Mouse (Mus musculus) right cerebral cortex, postnatal 10 days (tissue): ENCODE measurements around the gene Aurkb.
"Not testable (repeated sequence)": the region's sequence is repeated elsewhere in the genome, so short reads cannot be mapped to it uniquely, and the experiment has no call there.

Experiments used
- DNase-seq, 2 experiments: peaks; one replicate each; pipeline ENCODE4 v3.0.0; 2021; ENCODE audit warnings: low spot score in 2 of 2

The Aurkb gene

GRCm38 (mm10) chr11:69045531-69046394 lies at the start of gene Aurkb:
Gene Aurkb, plus strand, starts transcription at chr11:69045647.
- DNase-seq = peak; percentile 90 to 92

- DNase-seq = no peak
Measured at GRCm38 (mm10) chr11:68997080-68997479, 48.4 kb upstream of the Aurkb start.

GRCm38 (mm10) chr11:69002782-69003181 lies 42.7 kb upstream of the Aurkb start:
- not testable (repeated sequence) for DNase-seq

GRCm38 (mm10) chr11:69003592-69003991 lies 41.9 kb upstream of the Aurkb start:
- DNase-seq = no peak

GRCm38 (mm10) chr11:69005193-69005592 lies 40.3 kb upstream of the Aurkb start:
- DNase-seq = no peak

GRCm38 (mm10) chr11:69006575-69006974 lies 38.9 kb upstream of the Aurkb start:
- DNase-seq = not testable (repeated sequence)

GRCm38 (mm10) chr11:69008182-69009121 lies 37.0 kb upstream of the Aurkb start, which contains the start of gene Pfas:
Gene Pfas, minus strand, starts transcription at chr11:69008460.
- DNase-seq = peak; percentile 96 to 97

- no peak for DNase-seq
Measured at GRCm38 (mm10) chr11:69009508-69009907, 35.9 kb upstream of the Aurkb start.

- DNase-seq = no peak
Measured at GRCm38 (mm10) chr11:69010400-69011323, 34.8 kb upstream of the Aurkb start.

GRCm38 (mm10) chr11:69011445-69011844 lies 34.0 kb upstream of the Aurkb start:
- not testable (repeated sequence) for DNase-seq

- peak; percentile 92 to 95 for DNase-seq
Measured at GRCm38 (mm10) chr11:69012071-69012601, 33.3 kb upstream of the Aurkb start.

- DNase-seq = peak; percentile 94 to 95
Measured at GRCm38 (mm10) chr11:69015644-69016441, 29.6 kb upstream of the Aurkb start, which contains the start of gene Ctc1. Gene Ctc1, plus strand, starts transcription at chr11:69015911.

GRCm38 (mm10) chr11:69016755-69017154 lies 28.7 kb upstream of the Aurkb start:
- no peak for DNase-seq

- DNase-seq = no peak
Measured at GRCm38 (mm10) chr11:69020691-69021090, 24.8 kb upstream of the Aurkb start.

GRCm38 (mm10) chr11:69026562-69026961 lies 18.9 kb upstream of the Aurkb start:
- no peak for DNase-seq

GRCm38 (mm10) chr11:69028805-69029204 lies 16.6 kb upstream of the Aurkb start:
- DNase-seq = no peak

GRCm38 (mm10) chr11:69033552-69033951 lies 11.9 kb upstream of the Aurkb start:
- DNase-seq = no peak

- DNase-seq = peak in 1 of 2 experiments; percentile 21
Measured at GRCm38 (mm10) chr11:69034585-69034984, 10.9 kb upstream of the Aurkb start.

- DNase-seq = peak; percentile 34 to 40
Measured at GRCm38 (mm10) chr11:69035411-69035810, 10.0 kb upstream of the Aurkb start.

- DNase-seq = peak; percentile 95
Measured at GRCm38 (mm10) chr11:69035849-69036248, 9.6 kb upstream of the Aurkb start.
